Comparison of ENCODE assay signal across 9 mouse cellular contexts in genomic region chr19:41803322-41803721, GRCm38 (mm10). TPM values are rescaled to one million over a fixed set of nuclear protein-coding genes. Genes with fewer than 3 reads are reported as not detected.
DNase-seq lines count a peak whose midpoint lies in the region; ATAC-seq and TF ChIP-seq lines count a peak whose summit lies in the region.
"Had no signal": no experiment of that assay in that cellular context is flagged by ENCODE, and none has a peak within 500 bp of the region (broad histone marks: within the 10 kb centered on the region; RNA-seq: fewer than 3 reads in every experiment).

No protein-coding gene starts in this region.

- ATAC-seq in monocyte, adult 5-6 weeks (replicated peaks; ENCODE audit: insufficient number of reproducible peaks, low FRiP score, low TSS enrichment, poor library complexity, severe bottlenecking): peak; percentile 27; the same call in 1 of the 2 replicates

- intact Hi-C loops in gastrocnemius, adult 2 months (cut with DNase I): loop anchor here (5.0 kb wide), 1 partner anchor 44 kb away; the partner anchor contains the start of gene Frat2

- WGBS in bone marrow, adult 2 months: 17% methylated on average over 7 of the region's 7 CpGs

- peak; percentile 50 for DNase-seq in gastrocnemius, adult 2 months
- DNase-seq in gastrocnemius, postnatal 4 days (ENCODE audit: low spot score in 2 of 2): no peak
- peak; percentile 85 for DNase-seq in 416B (ENCODE audit: low read depth)
- no peak for DNase-seq in urinary bladder, adult 18-20 months (ENCODE audit: low spot score in 2 of 2)
- DNase-seq in adrenal gland, adult (ENCODE audit: inconsistent age in 2 of 2, low spot score in 1 of 2): no peak
- no peak for DNase-seq in kidney, adult 11 months

- H3K4me3 ChIP-seq in gastrocnemius, adult 2 months: no peak overlapping the region
- no peak overlapping the region for H3K4me3 ChIP-seq in bone marrow, adult 2 months (replicated peaks; ENCODE audit: control insufficient read depth, low read depth, low read length)
- H3K4me3 ChIP-seq: hindbrain, embryonic 15.5 days had no signal

- peak; percentile 50 for TF ChIP-seq CTCF in gastrocnemius, adult 2 months (IDR thresholded peaks at IDR 0.05)
- peak; percentile 41; the same call in 1 of the 2 replicates for TF ChIP-seq CTCF in bone marrow, adult 2 months (IDR thresholded peaks at IDR 0.05; ENCODE audit: control insufficient read depth, insufficient read depth, low read length)

- no peak for TF ChIP-seq POLR2A in bone marrow, adult 2 months (IDR thresholded peaks at IDR 0.05; ENCODE audit: borderline replicate concordance, control insufficient read depth, low read depth, low read length)

- H3K4me1 ChIP-seq in bone marrow, adult 2 months (ENCODE audit: control insufficient read depth, insufficient read depth, low read length): peaks cover 7% of the 10 kb centered on the region; the same call in 1 of the 2 replicates

- H3K27ac ChIP-seq in gastrocnemius, adult 2 months: no peak overlapping the region
- H3K27ac ChIP-seq in bone marrow, adult 2 months (ENCODE audit: control insufficient read depth, insufficient read depth, low read depth, low read length, poor library complexity): no peak overlapping the region
- H3K27ac ChIP-seq: hindbrain, embryonic 15.5 days had no signal

RNA-seq across cellular contexts. Expression of gene Arhgap19, which starts 1.5 kb away (rescaled TPM):
- total RNA-seq in gastrocnemius, adult 2 months (2021): 1 to 10 TPM; 7.7 to 9.6 TPM
- total RNA-seq in gastrocnemius, postnatal 4 days (2021): 10 to 100 TPM; 14.5 to 15.4 TPM
- 25.5 and 26.6 TPM in 2 replicates for polyA plus RNA-seq in bone marrow, adult 2 months (2011; ENCODE audit: insufficient read depth, insufficient read length, low replicate concordance, missing spikeins)
- 1.1 to 2.3 TPM (median 1.9 TPM) in 3 replicates for total RNA-seq in monocyte, adult 5-6 weeks (2017)

RNA-seq across cellular contexts. Expression of gene Frat1, which starts 26.4 kb away (rescaled TPM):
- 1 to 10 TPM; 6.3 to 6.8 TPM for total RNA-seq in gastrocnemius, adult 2 months (2021)
- total RNA-seq in gastrocnemius, postnatal 4 days (2021): 1 to 10 TPM; 4.6 to 6.7 TPM
- polyA plus RNA-seq in bone marrow, adult 2 months (2011; ENCODE audit: insufficient read depth, insufficient read length, low replicate concordance, missing spikeins): 6.4 and 12.0 TPM in 2 replicates
- 21.9 to 24.9 TPM (median 22.4 TPM) in 3 replicates for total RNA-seq in monocyte, adult 5-6 weeks (2017)

RNA-seq across cellular contexts. Expression of gene Frat2, which starts 44.6 kb away (rescaled TPM):
- 10 to 100 TPM; 15.6 to 22.2 TPM for total RNA-seq in gastrocnemius, adult 2 months (2021)
- 10 to 100 TPM; 11.7 to 14.1 TPM for total RNA-seq in gastrocnemius, postnatal 4 days (2021)
- 4.5 and 9.7 TPM in 2 replicates for polyA plus RNA-seq in bone marrow, adult 2 months (2011; ENCODE audit: insufficient read depth, insufficient read length, low replicate concordance, missing spikeins)
- total RNA-seq in monocyte, adult 5-6 weeks (2017): 14.4 to 39.3 TPM (median 21.5 TPM) in 3 replicates

RNA-seq across cellular contexts. Expression of gene Slit1, which starts 59.9 kb away (rescaled TPM):
- total RNA-seq in gastrocnemius, adult 2 months (2021): under 1 TPM; 0.28 to 0.81 TPM
- 1 to 10 TPM; 1.2 to 2.3 TPM for total RNA-seq in gastrocnemius, postnatal 4 days (2021)
- polyA plus RNA-seq in bone marrow, adult 2 months (2011; ENCODE audit: insufficient read depth, insufficient read length, low replicate concordance, missing spikeins): 0.50 and 2.7 TPM in 2 replicates
- not detected in 3 replicates for total RNA-seq in monocyte, adult 5-6 weeks (2017)

Comparison
In these comparisons a context has a peak if more than half of its experiments do, and no peak if none do; other contexts are left out.
1. DNase-seq: peak in gastrocnemius, adult 2 months (single experiment) and 416B (single experiment); none in gastrocnemius, postnatal 4 days (0 of 2), urinary bladder, adult 18-20 months (0 of 2), adrenal gland, adult (0 of 2) and kidney, adult 11 months (single experiment).